Mouse (Mus musculus) kidney, postnatal 4 days (tissue): ENCODE measurements at regions not wholly inside any gene's neighbourhood (a gene's known extent, or its start where the extent isn't known, plus 50 kb on each side); places are given as distances from the start of the nearest gene placed in this dataset.

Experiments used
- DNase-seq, 2 experiments: peaks; one replicate each; pipeline ENCODE4 v3.0.0; 2021; ENCODE audit warnings: mixed read lengths in 2 of 2

DNA sequence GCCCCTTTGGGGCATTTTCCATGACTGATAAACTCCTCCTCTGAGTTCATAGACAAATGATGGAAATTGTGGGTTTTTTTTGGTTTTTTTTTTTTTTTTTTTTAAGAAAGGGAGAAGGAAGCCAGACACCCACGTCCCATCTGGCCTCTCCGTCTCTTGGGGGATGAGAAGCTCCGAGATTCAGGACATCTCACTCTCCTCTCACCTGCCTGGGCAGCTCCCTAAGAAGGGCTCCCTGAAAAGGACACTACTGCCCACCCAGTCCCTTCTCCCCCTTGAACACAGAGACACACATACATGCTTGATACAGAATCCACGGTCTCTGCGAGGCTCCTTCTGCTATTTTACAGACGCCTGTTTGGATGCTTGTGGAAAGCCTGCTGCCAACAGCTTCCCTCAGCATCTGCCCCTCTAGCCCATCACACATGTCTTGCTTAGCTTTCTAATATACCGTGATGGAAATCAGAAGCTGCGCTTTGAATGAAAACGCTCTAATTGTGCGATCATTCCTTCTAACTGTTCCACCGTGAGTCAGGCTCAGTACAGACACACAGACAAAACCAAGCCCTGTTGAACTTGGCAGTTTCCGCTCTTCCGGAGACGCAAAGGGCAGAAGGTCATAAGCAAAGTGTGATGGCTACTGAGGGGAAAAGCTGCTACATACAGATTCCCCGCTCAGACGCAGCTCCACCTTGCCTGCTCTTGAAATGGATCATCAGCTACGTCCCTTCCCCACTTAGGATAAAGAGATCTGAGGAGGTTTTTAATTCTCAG lies 77.3 kb upstream of the Pmfbp1 start:
- no peak for DNase-seq

DNA sequence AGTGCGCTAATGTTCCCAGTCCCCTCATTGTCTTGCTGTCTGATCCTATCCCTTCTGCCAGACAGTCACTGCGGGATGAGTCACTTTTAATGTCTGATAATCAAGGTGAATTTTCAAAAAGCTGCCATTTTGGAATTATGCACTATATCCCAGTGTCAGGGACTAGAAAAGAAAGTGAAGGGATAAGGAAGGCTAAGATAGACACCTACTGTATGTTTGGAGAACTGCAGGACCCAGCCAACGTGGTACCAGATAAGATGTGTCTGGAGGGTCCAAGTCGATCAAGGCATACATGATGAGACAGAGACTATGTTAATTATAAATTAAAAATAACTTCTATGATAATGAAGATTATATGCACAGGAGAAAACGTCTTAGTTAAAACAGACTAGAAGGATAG lies 76.6 kb upstream of the Pmfbp1 start:
- DNase-seq, result peak; percentile 50 to 52

DNA sequence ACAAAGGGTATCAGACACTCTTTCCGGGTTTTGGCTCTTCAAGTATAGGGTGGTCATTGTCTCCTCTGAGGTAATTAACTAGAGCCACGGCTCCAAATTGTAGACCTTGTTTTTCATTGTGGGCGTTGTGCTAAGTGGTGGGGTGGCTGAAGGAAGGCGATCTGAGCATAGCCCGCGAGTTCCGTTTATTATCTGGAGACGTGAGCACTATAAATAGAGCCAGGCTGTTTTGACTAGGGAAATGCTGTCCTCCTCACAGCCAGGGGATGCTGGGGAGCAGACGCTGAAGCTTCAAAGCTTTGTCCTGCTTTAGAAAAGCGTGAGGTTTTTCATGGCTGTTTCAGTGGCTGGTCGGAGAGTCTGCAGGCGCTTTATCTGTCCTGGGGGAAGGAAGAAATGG lies 75.9 kb upstream of the Pmfbp1 start:
- DNase-seq, result no peak

DNA sequence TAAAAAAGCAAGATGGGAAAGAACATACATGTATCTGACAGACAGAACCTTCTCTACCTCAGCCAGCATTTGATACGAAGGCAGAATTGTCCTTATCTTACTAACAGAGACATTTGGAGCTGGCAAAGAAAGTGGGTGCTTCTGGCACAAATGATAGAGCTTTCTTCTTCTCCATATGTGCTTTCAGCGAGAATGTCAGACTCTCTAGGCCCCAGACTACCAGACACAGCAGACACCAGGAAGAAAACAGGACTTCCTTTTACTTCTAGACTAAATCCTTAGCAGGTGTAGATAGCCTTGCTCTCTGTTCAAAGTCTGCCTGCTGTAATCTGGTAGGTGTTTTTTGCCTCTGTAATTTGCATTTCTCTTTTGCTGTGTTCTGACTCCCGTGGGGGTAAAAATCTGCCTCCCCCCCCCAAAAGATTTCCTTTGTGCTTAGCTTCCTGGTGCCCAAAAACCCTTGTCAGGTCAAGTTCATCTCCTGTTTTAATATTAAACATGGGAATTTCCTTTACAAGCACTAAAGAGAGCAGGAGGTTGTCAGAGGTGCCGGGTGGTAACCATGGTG lies 74.7 kb upstream of the Pmfbp1 start:
- DNase-seq, result no peak

DNA sequence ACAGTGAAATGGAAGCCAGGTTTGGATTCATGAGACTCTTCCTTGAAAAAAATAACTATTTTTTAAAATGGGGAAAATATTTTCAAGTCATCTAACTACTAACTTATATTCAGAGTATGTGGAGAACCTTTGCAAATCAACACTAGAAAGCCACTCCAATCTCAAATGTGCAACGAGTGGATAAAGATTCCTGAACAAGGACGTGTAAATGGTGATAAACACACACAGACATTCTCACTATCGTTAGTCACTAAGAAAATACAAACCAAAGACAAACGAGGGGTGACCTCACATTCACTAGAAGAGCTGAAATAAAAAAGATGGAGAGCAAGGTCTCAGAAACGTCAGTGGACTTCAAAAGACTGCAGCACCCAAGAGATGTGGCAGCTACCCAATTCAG lies 69.8 kb upstream of the Pmfbp1 start:
- no peak for DNase-seq

DNA sequence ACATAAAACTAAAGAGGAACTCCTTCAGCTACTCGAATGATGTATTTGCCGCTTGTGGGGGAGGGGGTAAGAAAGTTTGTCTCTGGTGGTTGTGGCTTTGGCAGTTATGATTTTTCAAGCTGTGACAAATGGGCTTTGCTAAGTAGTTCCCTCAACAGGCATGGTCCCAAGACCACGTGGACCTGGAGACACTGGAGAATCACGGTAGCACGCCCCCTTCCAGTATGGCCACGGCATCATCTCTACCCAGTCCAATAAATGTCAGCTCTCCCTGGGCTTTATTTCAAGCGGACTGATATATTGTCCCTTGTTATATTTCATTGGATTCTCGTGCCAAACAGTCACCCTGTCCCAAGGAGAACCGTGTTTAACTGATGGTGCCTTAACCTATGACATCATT lies 65.3 kb upstream of the Pmfbp1 start:
- DNase-seq, result no peak

DNA sequence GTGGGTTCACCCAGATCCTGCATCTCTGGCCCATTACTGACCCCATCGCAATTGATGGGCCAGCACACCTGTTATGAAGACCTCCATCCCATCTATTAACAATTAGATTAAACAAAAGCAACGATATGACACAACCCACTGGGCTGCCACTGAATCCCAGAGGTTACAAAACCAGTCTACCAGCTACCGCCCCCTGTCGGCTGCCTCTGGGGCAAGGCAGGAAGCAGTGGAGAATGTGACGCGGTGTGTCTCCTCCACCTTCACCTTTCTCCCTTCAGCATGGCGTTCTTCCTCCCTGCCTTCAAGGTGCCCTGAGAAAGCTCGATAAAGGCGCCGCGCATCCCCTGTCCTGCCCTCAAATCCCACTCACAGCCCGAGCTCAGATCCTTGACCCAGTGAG lies 59.3 kb upstream of the Pmfbp1 start:
- no peak for DNase-seq

DNA sequence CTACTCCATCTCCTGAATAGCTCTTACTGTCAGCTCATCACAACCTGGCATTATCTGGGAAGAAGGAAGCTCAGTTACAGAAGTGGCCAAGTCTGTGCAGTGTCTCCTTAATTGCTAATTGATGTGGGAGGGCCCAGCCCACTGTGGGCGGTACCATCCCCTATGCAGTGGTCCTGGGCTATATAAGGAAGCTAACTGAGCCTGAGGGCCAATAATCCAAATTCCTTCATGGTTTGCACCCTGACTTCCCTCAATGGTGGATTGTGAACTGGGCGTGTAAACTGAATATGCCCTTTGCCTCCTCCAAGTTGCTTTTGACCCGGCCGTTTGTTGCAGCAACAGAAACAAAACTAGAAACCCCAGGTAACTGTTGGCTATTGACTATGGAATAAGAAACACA lies 57.8 kb upstream of the Pmfbp1 start:
- no peak for DNase-seq

DNA sequence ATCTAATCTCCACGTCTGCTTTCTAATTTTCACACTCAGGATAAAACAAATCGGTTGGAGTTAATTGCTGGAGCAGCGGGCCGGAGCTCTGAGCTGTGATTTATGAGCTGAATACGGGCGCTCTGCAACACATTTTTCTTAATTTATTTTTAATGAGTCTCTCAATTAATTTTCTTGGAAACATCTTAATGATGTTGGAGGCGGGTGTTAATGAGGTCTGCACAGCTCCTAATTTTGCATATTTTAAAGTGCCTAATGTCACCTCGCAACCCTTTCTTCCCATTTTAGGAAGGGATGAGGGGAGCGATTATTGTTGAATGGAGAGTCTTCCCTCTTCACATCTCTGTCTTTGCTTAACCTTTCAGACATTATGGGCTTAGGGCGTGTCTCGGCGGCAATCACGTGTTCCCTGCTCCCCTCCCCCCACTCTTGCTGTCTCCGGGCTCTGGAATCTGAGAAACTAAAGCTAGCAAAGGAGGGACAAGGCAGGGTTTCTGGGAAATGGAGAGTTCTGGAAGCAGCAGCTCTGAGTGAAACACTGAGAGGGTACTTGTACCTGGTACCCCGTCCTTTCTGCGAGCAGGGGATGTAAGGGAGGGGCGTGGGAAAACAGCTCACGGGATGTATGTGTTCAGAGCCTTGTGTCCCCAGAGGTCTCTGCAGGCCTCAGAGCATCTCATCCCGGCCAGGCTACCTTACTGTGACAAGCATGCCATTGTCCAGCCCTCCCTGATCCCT lies 56.8 kb upstream of the Pmfbp1 start:
- peak; percentile 72 to 82 for DNase-seq

DNA sequence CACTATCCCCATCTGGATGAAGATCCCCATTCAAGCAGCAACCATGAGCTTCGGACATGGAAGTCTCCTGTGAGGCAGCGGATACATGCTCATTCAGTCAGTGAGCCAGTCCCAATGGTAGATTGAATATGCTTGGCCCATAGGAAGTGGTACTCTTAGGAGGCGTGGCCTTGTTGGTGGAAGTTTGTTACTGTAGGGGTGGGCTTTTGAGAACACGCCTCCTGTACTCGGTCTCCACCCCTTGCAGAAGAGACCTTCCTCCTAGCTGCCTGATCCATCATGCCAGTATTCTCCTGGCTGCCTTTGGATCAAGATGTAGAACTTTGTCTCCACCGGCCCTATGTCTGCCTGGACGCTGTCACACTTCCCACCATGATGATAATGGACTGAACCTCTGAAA lies 55.3 kb upstream of the Pmfbp1 start:
- no peak for DNase-seq
